Mouse (Mus musculus) adrenal gland, postnatal 4 days (tissue): Measurements from ENCODE around the gene Peli2. TPM values are rescaled to one million over a fixed set of nuclear protein-coding genes. Genes with fewer than 3 reads are reported as not detected.

Experiments
- DNase-seq, 2 experiments: peaks; one replicate each; pipeline ENCODE4 v3.0.0; 2021 to 2022; ENCODE audit warnings: low spot score in 2 of 2, mixed read lengths in 2 of 2
- total RNA-seq, 2 experiments: library from RNA; stranded (reverse); gene quantifications; 2 replicates each; pipeline ENCODE4 v1.2.3; 2021

Peli2 gene
- total RNA-seq, 2 experiments from 2014 or later: 22.9 to 25.1 TPM

DNA sequence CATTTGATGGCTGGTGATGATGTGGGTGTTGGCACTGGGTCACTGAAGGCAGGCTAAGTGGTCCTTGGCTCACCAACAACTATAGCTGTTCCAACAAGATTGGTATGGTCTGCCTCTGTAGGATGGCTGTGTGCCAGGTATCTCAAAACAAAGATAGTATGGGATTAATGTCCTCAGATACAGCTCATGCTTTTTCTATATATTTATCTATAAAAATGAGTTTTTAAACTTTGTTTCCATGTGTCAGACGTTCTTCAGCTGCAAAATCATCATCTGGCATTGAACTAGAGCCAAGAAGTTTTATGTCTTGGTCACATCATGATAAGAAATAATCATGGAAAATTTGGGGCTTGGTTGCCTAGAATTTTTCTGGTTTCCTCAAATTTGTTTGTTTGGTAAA lies 157.7 kb downstream of the Peli2 start:
- no peak for DNase-seq

DNA sequence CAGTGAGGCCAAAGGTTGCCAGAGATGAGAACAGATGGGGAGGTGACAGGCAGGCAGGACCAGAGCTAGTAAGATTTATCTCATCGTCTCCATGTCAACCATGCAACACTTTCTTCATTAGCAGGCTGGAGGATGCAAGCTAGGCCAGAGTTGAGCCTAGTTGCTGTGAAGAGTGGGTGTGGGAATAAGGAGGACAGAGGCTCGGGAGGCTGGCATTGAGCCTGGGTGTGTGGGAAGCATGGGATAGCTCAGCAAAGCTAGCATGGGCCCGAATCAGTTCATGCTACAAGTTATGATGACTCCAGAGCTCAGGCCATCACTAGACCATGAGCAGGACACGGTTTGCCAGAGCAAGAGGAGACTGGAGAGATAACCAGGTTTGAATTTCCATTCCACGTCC lies 166.3 kb downstream of the Peli2 start:
- DNase-seq: no peak

DNA sequence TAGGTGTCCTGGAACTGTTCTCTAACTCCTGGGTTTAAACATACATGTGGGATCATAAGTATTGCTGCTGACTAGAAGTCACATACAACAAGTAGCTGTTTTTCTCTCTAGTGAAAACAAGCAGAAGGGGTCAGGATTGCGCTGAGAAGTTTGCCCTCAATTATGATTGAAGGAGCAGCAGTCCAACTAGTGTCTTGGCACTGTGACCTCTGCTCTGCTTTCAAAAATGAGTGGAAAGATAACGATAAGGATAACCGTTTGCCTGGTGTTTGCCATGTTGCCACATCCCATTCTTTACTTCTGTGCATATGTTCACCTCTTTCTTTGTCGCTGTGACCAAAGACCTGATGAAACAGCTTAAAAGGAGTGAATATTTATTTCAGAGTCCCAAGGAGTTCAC lies 167.0 kb downstream of the Peli2 start:
- no peak for DNase-seq

DNA sequence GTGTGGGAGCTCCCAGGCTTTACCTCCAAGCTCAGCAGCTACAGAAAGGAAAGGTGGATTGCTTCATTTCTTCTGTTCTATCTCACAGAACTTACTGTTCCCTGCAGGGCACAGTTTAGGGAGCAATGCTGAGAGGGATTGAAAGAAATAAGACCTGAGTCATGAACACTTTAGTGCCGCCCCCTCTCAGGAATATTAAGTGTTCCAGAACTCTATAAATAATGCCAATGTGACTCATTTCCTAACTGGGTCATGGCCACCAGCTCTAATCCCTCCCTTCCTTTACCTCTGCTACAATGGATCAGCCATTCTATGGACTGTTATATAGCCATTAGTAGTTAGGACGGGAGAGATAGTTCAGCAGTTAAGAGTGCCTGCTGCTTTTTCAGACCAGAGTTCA lies 168.0 kb downstream of the Peli2 start:
- DNase-seq: no peak

DNA sequence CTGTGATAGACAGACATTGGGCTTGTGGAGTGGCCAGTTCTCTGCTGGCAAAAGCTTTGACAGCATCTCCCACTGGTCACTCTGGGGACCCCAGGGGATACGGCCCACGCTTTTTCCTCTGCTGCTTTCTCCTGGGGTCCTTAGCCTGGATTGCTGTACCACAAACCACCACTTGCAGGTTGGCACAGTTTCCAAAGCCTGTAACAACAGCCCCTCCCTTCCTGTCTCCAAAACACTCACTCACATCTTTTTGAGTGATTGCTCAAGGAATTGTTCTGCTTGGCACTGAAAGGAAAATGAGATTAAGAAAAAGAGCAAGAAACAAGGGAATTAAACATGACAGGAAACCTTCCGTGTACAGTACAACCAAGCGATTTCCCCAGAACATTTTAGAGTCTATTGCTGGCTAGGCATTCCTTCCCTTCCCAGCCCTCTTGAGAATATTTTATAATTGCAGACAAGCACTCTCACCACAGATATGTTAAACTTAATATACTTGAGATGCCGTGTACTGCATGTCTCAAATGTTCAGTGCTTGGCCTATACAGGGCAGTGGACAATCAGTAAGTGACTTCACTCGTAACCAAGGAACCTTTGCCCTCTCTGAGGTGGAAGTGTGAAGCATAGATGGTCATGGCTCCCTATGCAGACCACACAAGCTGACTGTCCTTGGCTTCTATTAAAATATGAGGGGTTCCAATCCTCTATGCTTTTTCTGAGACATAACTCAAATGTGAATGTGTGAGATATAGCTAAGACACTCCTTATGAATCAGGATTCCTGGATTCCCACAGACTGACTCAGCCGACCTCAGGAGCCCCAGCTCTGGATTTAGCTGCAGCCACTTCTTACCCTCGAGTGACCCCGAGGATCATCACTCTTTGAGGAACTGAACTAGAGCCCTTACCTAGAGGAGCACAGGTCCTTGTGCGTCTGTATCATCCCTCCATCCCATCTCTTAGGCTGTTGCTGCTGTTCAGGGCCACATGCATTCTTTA lies 169.3 kb downstream of the Peli2 start:
- no peak for DNase-seq

DNA sequence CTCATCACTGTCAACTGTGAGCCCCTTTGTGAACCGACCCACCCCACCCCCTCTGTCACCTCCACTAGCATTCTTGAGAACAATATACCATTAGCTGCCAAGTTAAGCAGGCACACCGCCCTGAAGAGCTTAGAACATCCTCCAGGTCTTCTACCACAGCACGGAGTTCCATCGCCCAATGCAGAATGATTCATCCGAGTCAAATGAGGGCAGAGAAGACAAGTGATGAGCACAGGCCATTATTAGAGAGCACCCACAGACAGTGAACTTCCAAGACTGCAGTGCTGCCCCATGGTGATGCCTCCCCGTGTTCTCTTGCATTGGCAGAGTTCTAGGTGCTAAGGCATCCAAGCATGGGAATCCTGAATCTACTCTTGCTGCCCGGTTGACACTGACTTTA lies 172.9 kb downstream of the Peli2 start:
- no peak for DNase-seq

DNA sequence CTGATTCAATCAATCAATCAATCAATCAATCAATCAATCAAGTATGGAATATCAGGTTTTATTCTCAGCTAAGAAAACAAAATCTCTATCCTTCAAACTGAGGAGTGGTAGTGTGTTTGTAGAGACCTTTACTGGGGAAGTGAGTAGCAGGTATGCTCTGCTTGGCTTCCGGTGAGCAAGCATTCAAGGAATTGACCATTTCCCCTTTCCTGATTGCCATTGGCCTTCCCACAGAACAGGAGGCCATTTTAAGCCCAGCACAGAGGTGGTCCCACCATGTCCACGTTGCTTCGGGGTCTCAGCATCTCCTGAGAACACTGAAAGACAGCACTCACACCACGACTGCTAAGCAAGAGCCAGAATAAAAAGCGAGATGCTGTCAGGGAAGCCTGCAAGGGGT lies 174.8 kb downstream of the Peli2 start:
- DNase-seq: no peak

DNA sequence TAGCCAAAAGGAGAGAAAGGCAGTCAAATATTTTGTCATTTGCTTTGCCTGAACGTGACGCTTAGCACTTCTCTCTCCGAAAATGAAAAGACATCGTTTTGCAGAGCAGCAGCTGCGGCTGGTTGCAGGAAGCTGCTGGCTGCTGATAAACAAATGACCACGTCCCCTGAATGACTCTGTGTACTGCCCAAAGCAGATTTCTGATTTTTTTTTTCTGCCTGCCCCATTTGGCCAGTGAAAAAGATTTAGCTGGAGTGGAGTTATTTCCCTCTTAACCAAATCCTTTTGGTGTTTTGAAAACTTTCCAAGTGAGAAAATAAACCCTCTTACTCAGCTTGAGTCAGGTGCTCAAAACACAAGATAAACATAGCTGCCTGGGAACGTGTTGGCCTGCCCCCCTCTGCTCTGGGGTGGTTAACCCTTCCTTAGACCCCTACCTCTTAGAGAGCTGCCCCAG lies 175.2 kb downstream of the Peli2 start:
- no peak for DNase-seq

DNA sequence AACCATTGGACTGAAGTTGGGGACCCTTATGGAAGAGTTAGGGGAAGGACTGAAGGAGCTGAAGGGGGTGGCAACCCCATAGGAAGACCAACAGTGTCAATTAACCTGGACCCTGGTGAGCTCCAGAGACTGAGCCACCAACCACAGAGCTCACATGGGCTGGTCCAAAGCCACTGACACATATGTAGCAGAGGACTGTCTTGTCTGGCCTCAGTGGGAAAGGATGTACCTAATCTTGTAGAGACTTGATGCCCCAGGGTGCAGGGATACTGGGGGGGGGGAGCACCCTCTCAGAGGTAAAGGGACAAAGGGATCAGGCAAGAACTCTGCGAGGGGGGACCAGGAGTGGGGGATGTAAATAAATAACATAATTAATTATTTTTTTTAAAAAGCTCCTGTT lies 176.2 kb downstream of the Peli2 start:
- DNase-seq: no peak

DNA sequence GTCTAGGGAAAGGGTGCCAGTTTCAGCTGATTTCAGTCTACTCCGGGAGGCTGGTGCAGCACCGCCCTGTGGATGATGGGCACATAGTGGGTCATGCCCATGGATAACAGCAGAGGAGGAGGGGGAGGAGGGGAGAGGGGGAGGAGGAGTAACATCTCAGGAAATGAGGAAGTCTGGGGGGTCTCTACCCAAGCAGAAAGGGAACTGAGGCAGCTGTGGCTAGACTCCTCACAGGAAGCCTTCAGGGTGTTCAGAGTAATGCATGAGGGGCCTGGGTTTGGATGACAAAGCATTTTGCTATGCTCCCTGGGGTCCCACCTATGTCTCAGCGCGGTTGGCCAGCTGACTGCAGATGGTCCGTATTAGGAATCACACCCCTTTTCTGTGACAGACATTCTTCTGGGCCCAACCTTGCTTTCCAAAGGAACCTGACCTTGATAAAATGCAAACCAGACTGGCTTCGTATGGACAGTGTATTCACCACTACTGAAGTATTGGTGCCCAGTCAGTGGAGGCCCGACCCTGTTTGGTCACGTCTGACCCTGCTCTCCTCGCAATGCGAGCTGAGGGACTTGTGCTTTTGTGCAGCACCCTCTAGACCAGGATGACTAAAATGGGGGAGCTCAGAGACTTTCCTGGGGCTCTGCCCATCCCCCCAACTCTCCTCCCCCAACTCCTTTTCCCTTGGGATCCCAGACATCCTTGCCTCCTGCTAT lies 182.0 kb downstream of the Peli2 start:
- DNase-seq: no peak

DNA sequence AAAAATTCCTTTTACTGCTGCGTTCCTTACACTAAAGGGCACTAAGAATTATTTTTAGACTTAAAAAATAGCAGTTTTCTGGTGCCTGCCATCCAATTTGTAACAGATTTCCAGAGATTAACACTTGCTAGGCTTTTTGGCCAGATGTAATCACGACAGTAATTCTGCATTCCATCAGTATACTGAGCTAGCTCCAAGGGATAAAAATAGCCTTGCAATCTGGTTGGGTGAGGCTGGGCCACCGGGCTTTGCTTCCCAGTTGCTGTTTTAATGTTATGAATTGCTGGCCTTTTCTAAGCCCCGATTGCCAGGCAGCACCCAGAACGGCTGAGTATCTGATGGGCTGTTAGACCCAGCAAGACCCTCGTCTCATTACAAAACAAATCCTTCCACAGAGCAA lies 182.6 kb downstream of the Peli2 start:
- no peak for DNase-seq

DNA sequence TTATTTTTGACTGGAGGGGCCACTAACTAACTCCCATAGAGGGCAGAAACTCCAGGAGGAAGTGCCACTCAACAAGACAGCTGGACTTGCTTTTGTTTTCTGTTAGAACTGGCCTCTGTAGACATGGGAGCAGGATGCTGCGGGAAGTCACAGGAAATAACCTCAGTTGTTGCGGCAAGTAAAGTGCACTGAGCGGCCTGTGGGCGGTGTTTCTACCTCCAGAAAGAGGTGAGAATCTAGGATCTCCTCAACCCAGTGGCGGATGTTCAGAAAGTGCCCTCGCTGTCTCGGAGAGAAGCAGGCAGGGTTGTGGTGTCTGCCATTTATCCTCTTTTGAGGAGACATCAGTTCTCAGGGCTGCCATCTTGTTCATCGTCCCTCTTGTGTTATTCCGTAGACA lies 183.2 kb downstream of the Peli2 start:
- no peak for DNase-seq

DNA sequence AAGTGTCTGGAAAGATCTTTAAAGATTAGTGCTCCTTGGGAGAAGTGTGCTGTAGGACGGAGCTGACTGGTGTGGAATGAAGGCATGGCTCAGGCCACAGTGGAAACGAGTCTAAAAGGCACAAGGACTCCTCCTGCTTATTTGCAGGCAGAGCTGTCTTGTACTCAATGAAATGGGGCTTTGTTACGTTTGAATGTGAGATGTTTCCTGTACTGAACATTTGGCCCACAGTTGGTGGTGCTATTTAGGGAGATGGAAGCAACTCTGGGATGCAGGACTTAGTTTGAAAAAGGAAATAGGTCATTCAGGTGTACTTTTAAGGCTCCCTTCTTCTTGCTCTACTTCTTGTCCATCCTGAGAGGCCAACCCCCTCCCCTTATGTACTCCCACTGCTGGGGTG lies 192.6 kb downstream of the Peli2 start:
- DNase-seq: no peak

DNA sequence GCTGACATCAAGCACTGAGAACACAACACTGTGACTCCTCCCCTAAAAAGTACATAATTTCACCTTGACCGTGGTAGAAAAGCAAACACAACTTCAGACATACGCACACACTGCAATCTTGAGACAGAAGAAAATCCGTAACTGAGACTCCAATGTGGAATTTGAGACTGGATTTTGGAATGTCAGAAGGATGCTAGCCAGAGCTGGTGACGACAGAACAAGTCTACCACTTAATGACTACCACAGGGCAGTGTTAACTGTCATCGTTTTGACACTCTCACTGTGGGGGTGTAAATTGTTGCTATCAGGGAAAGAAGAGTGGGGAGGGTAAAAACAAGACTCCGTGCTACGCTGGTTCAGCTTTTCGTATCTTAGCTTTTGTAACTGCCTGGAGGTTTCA lies 195.8 kb downstream of the Peli2 start:
- DNase-seq: no peak

DNA sequence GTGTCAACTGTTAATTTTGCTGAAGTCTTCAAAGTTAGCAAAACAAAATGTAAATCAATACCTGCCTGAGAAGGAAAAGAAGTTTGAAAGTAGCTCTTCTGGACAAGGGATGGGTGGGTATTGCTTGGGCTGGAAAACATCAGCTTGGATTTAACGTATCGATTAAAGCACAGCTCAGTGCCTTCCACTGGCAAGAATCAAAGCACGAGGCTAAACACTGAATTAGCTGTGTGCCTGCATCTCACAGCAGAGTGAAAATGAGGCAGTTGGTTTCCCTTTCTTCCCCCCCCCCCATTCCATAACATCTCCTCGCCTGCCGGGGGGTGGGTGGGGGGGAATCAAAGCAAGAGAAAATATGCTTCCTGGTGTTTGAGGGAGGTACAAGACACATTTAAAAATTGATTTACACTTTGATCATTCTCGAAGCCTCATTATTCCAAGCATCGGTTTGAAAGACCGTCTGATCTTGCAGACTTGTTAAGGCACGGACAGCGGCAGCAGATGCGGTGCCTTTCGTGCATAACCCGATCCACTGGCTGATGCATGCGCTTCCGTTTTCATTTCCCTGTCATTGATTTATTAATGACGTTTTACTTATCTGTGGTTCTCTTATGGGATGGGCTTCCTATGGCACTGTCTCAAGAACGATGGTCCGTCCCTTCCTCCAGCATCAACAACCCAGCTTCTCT lies 203.3 kb downstream of the Peli2 start:
- no peak for DNase-seq

DNA sequence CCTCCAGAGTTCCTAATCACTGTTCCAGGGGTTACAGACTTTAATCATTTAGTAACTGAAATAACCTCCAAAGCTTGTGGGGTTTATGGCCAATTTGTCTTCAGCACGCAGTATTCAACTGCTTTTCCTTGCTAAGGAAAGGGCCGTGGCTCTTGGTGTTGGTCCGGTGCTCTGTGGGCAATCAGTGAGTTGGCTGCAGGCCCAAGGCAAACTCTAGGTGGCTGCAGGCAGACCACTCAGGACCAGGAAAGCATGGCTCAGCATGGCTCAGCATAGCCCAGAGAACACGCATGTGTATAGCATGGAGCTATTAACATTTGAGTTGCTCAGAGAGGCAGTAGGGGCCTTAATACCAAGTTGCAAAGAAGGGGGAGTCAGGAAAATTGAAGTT lies 203.8 kb downstream of the Peli2 start:
- no peak for DNase-seq

DNA sequence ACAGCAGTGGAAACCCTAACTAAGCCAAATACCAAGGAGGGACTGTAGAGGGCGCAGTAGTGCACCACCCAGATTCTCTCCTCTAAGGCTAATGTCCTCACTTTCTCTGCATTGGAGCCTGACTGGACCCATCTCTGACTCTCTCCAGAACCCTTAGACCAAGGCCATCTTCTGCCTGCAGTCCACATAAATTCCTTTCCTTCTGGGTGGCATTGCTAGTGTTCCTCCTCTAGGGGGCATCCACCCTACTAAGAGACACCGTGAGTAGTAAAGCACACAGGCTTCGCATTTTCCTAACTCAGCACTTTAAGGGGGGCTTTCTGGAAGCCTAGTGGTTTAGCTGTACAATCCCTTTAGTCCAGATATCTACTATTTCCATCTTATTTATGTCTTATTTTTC lies 207.1 kb downstream of the Peli2 start:
- DNase-seq: no peak

DNA sequence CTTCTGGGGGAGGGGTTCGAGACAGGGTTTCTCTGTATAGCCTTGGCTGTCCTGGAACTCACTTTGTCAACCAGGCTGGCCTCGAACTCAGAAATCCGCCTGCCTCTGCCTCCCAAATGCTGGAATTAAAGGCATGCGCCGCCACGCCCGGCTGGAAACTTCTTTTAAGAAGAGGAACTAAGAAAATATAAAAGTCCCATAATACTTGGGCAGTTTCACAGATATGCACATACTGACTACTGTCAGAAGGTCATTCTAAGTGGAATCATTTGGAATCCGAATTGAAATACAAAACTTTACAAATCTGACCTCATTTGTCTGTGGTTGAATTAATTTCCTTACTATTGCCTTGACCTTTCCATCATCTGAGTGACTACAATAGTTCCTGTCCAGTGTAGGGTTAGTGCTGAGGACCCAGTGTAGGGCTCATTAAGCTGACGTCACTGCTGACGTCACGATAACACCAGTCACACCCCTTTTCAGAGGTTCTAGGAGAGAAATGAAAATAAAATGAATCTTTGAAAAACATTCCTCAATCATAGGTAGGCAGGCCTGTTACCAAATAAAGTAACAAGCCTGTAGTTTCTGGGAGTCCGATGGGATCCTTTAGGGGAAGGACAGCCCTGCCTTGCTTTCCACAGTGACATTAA lies 209.2 kb downstream of the Peli2 start:
- no peak for DNase-seq
